Mouse (Mus musculus) lung, postnatal 36 days (tissue): ENCODE results near the gene Wdr13.

Source experiments
- DNase-seq: peaks from one replicate; pipeline ENCODE4 v3.0.0; 2022; ENCODE audit warnings: mixed read lengths

Wdr13 gene

GRCm38 (mm10) chrX:8132017-8132976 is at the start of gene Wdr13:
Gene Wdr13 (minus strand): TSS chrX:8132892.
- peak; percentile 95 for DNase-seq

- DNase-seq, result no peak
These were observed 47.0 kb upstream of the Wdr13 start for GRCm38 (mm10) chrX:8179646-8180045.

- DNase-seq, result no peak
These were observed 46.2 kb upstream of the Wdr13 start for GRCm38 (mm10) chrX:8178871-8179270.

- DNase-seq, result peak; percentile 94
These were observed 43.1 kb upstream of the Wdr13 start, which contains the start of gene Tbc1d25 for GRCm38 (mm10) chrX:8175504-8176385. Gene Tbc1d25 (minus strand): TSS chrX:8176181.

GRCm38 (mm10) chrX:8175169-8175503 is 42.4 kb upstream of the Wdr13 start:
- no peak for DNase-seq

GRCm38 (mm10) chrX:8167716-8168647 is 35.3 kb upstream of the Wdr13 start:
- peak; percentile 13 for DNase-seq

GRCm38 (mm10) chrX:8164471-8164870 is 31.8 kb upstream of the Wdr13 start:
- no peak for DNase-seq

- DNase-seq, result peak; percentile 58
These were observed 30.4 kb upstream of the Wdr13 start for GRCm38 (mm10) chrX:8163076-8163475.

- DNase-seq, result peak; percentile 93
These were observed 12.7 kb upstream of the Wdr13 start, which contains the start of gene Rbm3 for GRCm38 (mm10) chrX:8145153-8145991. Gene Rbm3 (minus strand): TSS chrX:8145880.

GRCm38 (mm10) chrX:8143750-8144149 is 11.1 kb upstream of the Wdr13 start:
- DNase-seq, result no peak

GRCm38 (mm10) chrX:8142948-8143347 is 10.3 kb upstream of the Wdr13 start:
- DNase-seq, result no peak

- no peak for DNase-seq
These were observed 8.4 kb upstream of the Wdr13 start for GRCm38 (mm10) chrX:8141058-8141457.

- DNase-seq, result no peak
These were observed 7.8 kb upstream of the Wdr13 start for GRCm38 (mm10) chrX:8140446-8140845.

GRCm38 (mm10) chrX:8139480-8139879 is 6.8 kb upstream of the Wdr13 start:
- no peak for DNase-seq

GRCm38 (mm10) chrX:8135886-8136285 is 3.2 kb upstream of the Wdr13 start:
- DNase-seq, result peak; percentile 20

GRCm38 (mm10) chrX:8131393-8131792 is 1.3 kb downstream of the Wdr13 start:
- DNase-seq, result no peak

- peak; percentile 24 for DNase-seq
These were observed 7.5 kb downstream of the Wdr13 start for GRCm38 (mm10) chrX:8125235-8125634.

GRCm38 (mm10) chrX:8123821-8124470 is 8.7 kb downstream of the Wdr13 start:
- DNase-seq, result no peak

- DNase-seq, result no peak
These were observed 15.4 kb downstream of the Wdr13 start for GRCm38 (mm10) chrX:8117264-8117663.

- no peak for DNase-seq
These were observed 17.4 kb downstream of the Wdr13 start for GRCm38 (mm10) chrX:8115275-8115674.

GRCm38 (mm10) chrX:8105019-8105418 is 27.7 kb downstream of the Wdr13 start:
- DNase-seq, result no peak
